Mouse (Mus musculus) liver, embryonic 14.5 days (tissue): ENCODE data around the gene Rem1.

Experiments
- CTCF ChIP-seq: IDR thresholded peaks from 2 replicates; pipeline ENCODE4 v1.5.1; 2016; ENCODE audit warnings: antibody characterized with exemption, low read depth, control low read depth
- EP300 ChIP-seq: IDR thresholded peaks from 2 replicates; pipeline ENCODE4 v1.6.1; 2016; ENCODE audit warnings: antibody characterized with exemption, low read depth

- TF ChIP-seq EP300 (no peak), CTCF (no peak)
Observed at GRCm38 (mm10) chr2:152636246-152637005, 9.7 kb downstream of the Rem1 start.
